Mouse (Mus musculus) c-Kit-positive CD71-negative TER-119-negative erythroid progenitor cells, embryonic 14.5 days (primary cell): ENCODE measurements at regions not wholly inside any gene's neighbourhood (a gene's known extent, or its start where the extent isn't known, plus 50 kb on each side); places are given as distances from the start of the nearest gene placed in this dataset.

Source experiments
- DNase-seq: peaks from one replicate; pipeline ENCODE4 v3.0.0-alpha.2; 2013; ENCODE audit warnings: low read depth

- DNase-seq: no peak
These were observed 72.4 kb upstream of the Dhrs4 start for GRCm38 (mm10) chr14:55406146-55406545.
